Mouse (Mus musculus) kidney, adult 9 months (tissue): ENCODE results near the gene Sdhaf3.

ENCODE experiments used
- DNase-seq: peaks from one replicate; pipeline ENCODE4 v3.0.0; 2022

The Sdhaf3 gene

GRCm38 (mm10) chr6:7069463-7069862, 113.7 kb downstream of the Sdhaf3 start:
- no peak for DNase-seq

- no peak for DNase-seq
Measured at GRCm38 (mm10) chr6:7082054-7082453, 126.2 kb downstream of the Sdhaf3 start.

- DNase-seq = no peak
Measured at GRCm38 (mm10) chr6:7082467-7083259, 126.9 kb downstream of the Sdhaf3 start.

- DNase-seq = no peak
Measured at GRCm38 (mm10) chr6:7083661-7084060, 127.9 kb downstream of the Sdhaf3 start.

GRCm38 (mm10) chr6:7084370-7084769, 128.6 kb downstream of the Sdhaf3 start:
- DNase-seq = no peak

GRCm38 (mm10) chr6:7085506-7085905, 129.7 kb downstream of the Sdhaf3 start:
- no peak for DNase-seq

- no peak for DNase-seq
Measured at GRCm38 (mm10) chr6:7092094-7092493, 136.3 kb downstream of the Sdhaf3 start.
